Comparison of ENCODE assay signal across 8 mouse cellular contexts in genomic region chr2:136108124-136109037, GRCm38 (mm10). TPM values are rescaled to one million over a fixed set of nuclear protein-coding genes. Genes with fewer than 3 reads are reported as not detected.
DNase-seq lines count a peak whose midpoint lies in the region; ATAC-seq and TF ChIP-seq lines count a peak whose summit lies in the region.
"Had no signal": no experiment of that assay in that cellular context is flagged by ENCODE, and none has a peak within 500 bp of the region (broad histone marks: within the 10 kb centered on the region; RNA-seq: fewer than 3 reads in every experiment).

No protein-coding gene starts in this region.

- H3K9ac ChIP-seq in ES-E14 (ENCODE audit: insufficient read depth, low read depth, low read length, poor library complexity, severe bottlenecking): no peak overlapping the region
- H3K9ac ChIP-seq in forebrain, embryonic 13.5 days: peak overlapping the region; percentile 19; the same call in 1 of the 2 replicates
- peak overlapping the region; percentile 7; the same call in 1 of the 2 replicates for H3K9ac ChIP-seq in midbrain, embryonic 12.5 days (replicated peaks)

- H3K4me2 ChIP-seq in forebrain, embryonic 13.5 days: peak overlapping the region; percentile 39
- H3K4me2 ChIP-seq in midbrain, embryonic 12.5 days (replicated peaks): peak overlapping the region; percentile 25

- no peak overlapping the region for H3K4me3 ChIP-seq in ES-E14 (ENCODE audit: insufficient read depth in 1 of 2, low read depth in 1 of 2, low read length in 2 of 2, poor library complexity in 1 of 2, severe bottlenecking in 1 of 2)
- no peak overlapping the region for H3K4me3 ChIP-seq in forebrain, embryonic 13.5 days
- H3K4me3 ChIP-seq in midbrain, embryonic 12.5 days: no peak overlapping the region
- H3K4me3 ChIP-seq: gastrocnemius, adult 2 months had no signal

- no peak for TF ChIP-seq POLR2A in brain, embryonic 14.5 days (IDR thresholded peaks at IDR 0.05; ENCODE audit: borderline replicate concordance, extremely low read depth, insufficient read depth, insufficient read length, poor library complexity, severe bottlenecking)

- H3K36me3 ChIP-seq in ES-E14 (ENCODE audit: control insufficient read depth, insufficient read depth, low read length, poor library complexity, severe bottlenecking): no peaks in the 10 kb centered on the region
- no peaks in the 10 kb centered on the region for H3K36me3 ChIP-seq in forebrain, embryonic 13.5 days (ENCODE audit: poor library complexity, severe bottlenecking)
- no peaks in the 10 kb centered on the region for H3K36me3 ChIP-seq in midbrain, embryonic 12.5 days

- no peaks in the 10 kb centered on the region for H3K27me3 ChIP-seq in forebrain, embryonic 13.5 days
- H3K27me3 ChIP-seq in midbrain, embryonic 12.5 days: no peaks in the 10 kb centered on the region

- no peak overlapping the region for H3K27ac ChIP-seq in ES-E14 (ENCODE audit: insufficient read depth, low read depth, low read length, poor library complexity, severe bottlenecking)
- H3K27ac ChIP-seq in forebrain, embryonic 13.5 days: peak overlapping the region; percentile 89
- H3K27ac ChIP-seq in midbrain, embryonic 12.5 days (replicated peaks): peak overlapping the region; percentile 88
- H3K27ac ChIP-seq: gastrocnemius, adult 2 months had no signal

- peak; percentile 93 for ATAC-seq in forebrain, embryonic 13.5 days
- peak; percentile 93 for ATAC-seq in midbrain, embryonic 12.5 days (ENCODE audit: low FRiP score, low read depth)
- no peak for ATAC-seq in megakaryocyte progenitor cell, adult 5-6 weeks (replicated peaks; ENCODE audit: poor library complexity)

- TF ChIP-seq CTCF in brain, embryonic 14.5 days (IDR thresholded peaks at IDR 0.05; ENCODE audit: borderline replicate concordance, extremely low read depth, insufficient read depth, insufficient read length): no peak

- 6% methylated on average over 6 of the region's 6 CpGs for WGBS in forebrain, embryonic 13.5 days
- WGBS in midbrain, embryonic 12.5 days: 9% methylated on average over 6 of the region's 6 CpGs

- peaks cover 0 to 2% of the 10 kb centered on the region in 2 experiments; a peak in 1 of 4 replicates for H3K4me1 ChIP-seq in ES-E14 (ENCODE audit: control insufficient read depth in 2 of 2, insufficient read depth in 2 of 2, low read length in 2 of 2, poor library complexity in 1 of 2)
- H3K4me1 ChIP-seq in forebrain, embryonic 13.5 days: peaks cover 33% of the 10 kb centered on the region
- H3K4me1 ChIP-seq in midbrain, embryonic 12.5 days: peaks cover 26% of the 10 kb centered on the region

- in situ Hi-C loops in ES-E14 (cut with MboI; ENCODE audit: low sequenced_read_pairs in 2 of 2, unreplicated experiment in 2 of 2): no loop called here

- intact Hi-C loops in gastrocnemius, postnatal 36 days (cut with DNase I): no loop called here

- no peaks in the 10 kb centered on the region for H3K9me3 ChIP-seq in ES-E14 (ENCODE audit: control insufficient read depth, insufficient read depth, low read depth, low read length)
- no peaks in the 10 kb centered on the region for H3K9me3 ChIP-seq in forebrain, embryonic 13.5 days (replicated peaks)
- H3K9me3 ChIP-seq in midbrain, embryonic 12.5 days: no peaks in the 10 kb centered on the region

- DNase-seq in ES-E14 (ENCODE audit: low read depth, low spot score): peak; percentile 9
- DNase-seq in brain, embryonic 14.5 days (ENCODE audit: low read depth): peak; percentile 89
- no peak for DNase-seq in gastrocnemius, postnatal 36 days
- no peak for DNase-seq in thymus, adult 18-20 months
- DNase-seq: gastrocnemius, adult 2 months had no signal

TF ChIP-seq in ES-E14, 5 proteins besides CTCF, POLR2A, EP300 and RAD21:
- 0 out of 2 replicates have a peak, but pooled peaks have one; percentile 27 for TF ChIP-seq ZNF384 (IDR thresholded peaks at IDR 0.05; ENCODE audit: low read depth, low read length)
- no peak for TF ChIP-seq ZC3H11A (IDR thresholded peaks at IDR 0.05; ENCODE audit: borderline replicate concordance, low read depth, low read length)

RNA-seq across cellular contexts. Expression of gene Lamp5, which starts 56.3 kb away (rescaled TPM):
- total RNA-seq in ES-E14 (2012; rRNA removed): not detected in 2 replicates
- polyA plus RNA-seq in brain, embryonic 14.5 days (2012; rRNA removed): 29.8 and 102 TPM in 2 replicates
- 2.0 and 2.9 TPM in 2 replicates for polyA plus RNA-seq in forebrain, embryonic 13.5 days (2015; fragmentation: Nextera tagmentation; extraction: Ambion mirVana)
- polyA plus RNA-seq in midbrain, embryonic 12.5 days (2016; fragmentation: Nextera tagmentation; extraction: Ambion mirVana): 4.5 and 4.6 TPM in 2 replicates
- total RNA-seq in gastrocnemius, postnatal 36 days (2021): not detected
- not detected in 2 replicates for total RNA-seq in megakaryocyte progenitor cell, adult 5-6 weeks (2015)
- total RNA-seq in megakaryocyte progenitor cell, adult 5-6 weeks (2017): not detected in 2 replicates
- total RNA-seq: gastrocnemius, adult 2 months had no signal

Comparison
In these comparisons a context has a peak if more than half of its experiments do, and no peak if none do; other contexts are left out.
1. DNase-seq: peak in ES-E14 (single experiment) and brain, embryonic 14.5 days (single experiment); none in gastrocnemius, postnatal 36 days (0 of 2) and thymus, adult 18-20 months (0 of 2).